Mouse (Mus musculus): Measurements from ENCODE around the gene Zfand6. TPM values are rescaled to one million over a fixed set of nuclear protein-coding genes. Genes with fewer than 3 reads are reported as not detected.

The Zfand6 gene
- 10 to 100 TPM; 84.2 to 97.6 TPM for total RNA-seq (2021)
- long read RNA-seq, experiment 1, transcript Zfand6-208 (7 exons, 2,955 nt): major isoform, 44 of 80 reads
- long read RNA-seq, experiment 1, transcript Zfand6-202 (7 exons, 1,538 nt): minor isoform, 17 of 80 reads
- long read RNA-seq, experiment 1, partial matches to known transcripts: 0 of 80 reads
- long read RNA-seq, experiment 1, other reads (novel, unspliced or antisense): 15 of 80 reads
- long read RNA-seq, experiment 2, transcript Zfand6-208 (7 exons, 2,955 nt): major isoform, 22 of 47 reads
- long read RNA-seq, experiment 2, transcript Zfand6-202 (7 exons, 1,538 nt): minor isoform, 9 of 47 reads
- long read RNA-seq, experiment 2, partial matches to known transcripts: 1 of 47 reads
- long read RNA-seq, experiment 2, other reads (novel, unspliced or antisense): 14 of 47 reads

- peak; percentile 97 to 99 for DNase-seq
Observed at GRCm38 (mm10) chr7:84689251-84690100, at the start of gene Zfand6. TSS of gene Zfand6 (minus strand) at chr7:84689959.

DNA sequence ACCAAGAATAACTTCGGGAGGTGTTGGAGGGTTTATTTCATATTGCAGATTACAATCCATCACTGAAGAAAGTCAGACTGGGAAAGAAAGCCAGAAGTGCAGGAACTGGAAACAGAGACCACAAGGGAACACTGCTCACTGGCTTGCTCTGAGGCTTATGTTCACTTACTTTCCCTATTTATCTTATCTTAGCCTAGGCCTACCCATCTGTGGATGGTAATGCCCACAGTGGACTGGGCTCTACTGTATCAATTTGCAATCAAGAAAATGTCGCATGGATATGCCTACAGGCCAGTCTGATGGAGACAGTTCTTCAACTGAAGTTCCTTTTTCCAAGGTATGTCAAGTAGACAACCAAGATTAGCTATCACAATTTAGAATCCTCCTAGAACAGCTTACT is 47.0 kb upstream of the Zfand6 start:
- DNase-seq: no peak

GRCm38 (mm10) chr7:84733038-84733437 is 43.3 kb upstream of the Zfand6 start:
- no peak for DNase-seq

- no peak for DNase-seq
Observed at GRCm38 (mm10) chr7:84732052-84732451, 42.3 kb upstream of the Zfand6 start.

DNA sequence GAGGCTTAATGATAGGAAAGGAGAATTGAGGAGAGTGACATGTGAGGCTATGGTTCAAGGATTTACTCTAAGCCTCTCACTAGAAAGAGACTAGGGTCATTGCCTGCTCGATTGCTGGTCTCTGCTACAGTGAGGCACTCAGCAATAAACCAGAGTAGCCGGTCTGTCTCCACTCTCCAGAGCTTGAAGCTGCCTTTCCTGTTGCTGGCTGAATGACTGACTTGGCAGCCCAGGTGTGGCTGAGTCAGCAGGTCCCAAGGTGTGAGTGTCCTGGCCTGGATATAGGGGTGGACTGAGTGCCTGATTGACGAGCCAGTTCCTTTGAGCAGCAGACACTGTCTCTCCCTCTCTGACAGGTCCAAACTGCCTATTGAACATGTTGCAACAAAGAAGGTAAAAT is 41.3 kb upstream of the Zfand6 start:
- DNase-seq: no peak

DNA sequence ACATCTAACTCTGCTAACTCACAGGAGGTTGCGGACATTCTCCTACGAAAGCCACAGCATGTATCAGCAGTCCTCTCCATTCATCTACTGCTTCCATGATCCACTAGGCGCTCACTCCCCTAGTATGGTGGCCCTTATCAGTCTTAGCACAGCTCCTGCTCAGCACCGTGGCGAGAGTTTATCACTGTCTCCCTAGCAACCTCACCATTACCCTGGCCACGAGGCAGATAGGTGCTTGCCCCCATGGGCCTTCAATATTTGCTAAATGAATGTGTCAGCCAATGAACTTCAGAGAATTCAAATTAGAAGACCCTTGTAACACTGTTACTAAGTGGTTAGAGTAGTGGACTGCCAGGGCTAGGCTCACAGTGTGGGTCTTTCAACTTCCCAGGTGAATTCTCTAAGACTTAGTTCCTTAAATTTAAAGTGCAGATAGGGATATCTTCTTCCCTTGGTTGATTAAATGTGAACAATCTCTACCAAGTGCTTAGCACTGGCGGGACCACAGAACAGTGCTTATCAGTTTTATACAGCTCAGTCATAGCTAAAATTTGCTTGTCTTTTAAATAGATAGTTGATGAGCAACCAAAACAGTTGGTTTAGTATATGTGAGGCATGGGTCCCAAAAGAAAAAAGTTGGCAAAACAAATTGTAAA is 33.2 kb upstream of the Zfand6 start:
- DNase-seq: no peak

DNA sequence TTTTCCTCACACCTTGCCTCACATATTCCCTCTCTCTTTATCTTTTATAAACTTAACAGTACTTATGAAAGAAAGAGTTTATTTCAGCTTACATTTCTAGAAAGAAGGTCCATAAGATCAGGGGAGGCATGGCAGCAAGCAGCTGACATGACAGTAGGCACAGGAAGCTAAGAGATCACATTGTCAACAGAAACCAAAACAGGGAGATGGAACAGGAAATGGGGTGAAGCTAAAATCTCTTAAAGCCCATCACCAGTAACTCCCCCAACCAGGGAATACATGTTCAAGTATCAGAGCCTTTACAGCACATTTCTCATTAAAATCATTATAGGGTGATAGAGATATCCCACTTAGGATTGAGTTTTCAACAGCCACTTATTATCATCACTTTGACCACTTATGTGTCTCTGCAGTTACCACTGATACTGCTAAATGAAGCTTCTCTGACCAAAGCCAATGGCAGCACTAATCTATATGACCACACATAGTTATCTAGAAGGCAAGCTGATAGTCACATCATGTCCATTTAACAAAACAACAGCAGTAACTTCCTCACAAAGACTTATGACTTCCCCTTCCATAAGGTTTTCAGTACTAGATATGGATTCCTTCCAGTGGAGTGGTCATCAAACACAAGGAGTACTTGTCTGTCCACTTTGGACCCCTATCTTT is 20.7 kb upstream of the Zfand6 start:
- no peak for DNase-seq

GRCm38 (mm10) chr7:84706877-84707276 is 17.1 kb upstream of the Zfand6 start:
- no peak for DNase-seq

DNA sequence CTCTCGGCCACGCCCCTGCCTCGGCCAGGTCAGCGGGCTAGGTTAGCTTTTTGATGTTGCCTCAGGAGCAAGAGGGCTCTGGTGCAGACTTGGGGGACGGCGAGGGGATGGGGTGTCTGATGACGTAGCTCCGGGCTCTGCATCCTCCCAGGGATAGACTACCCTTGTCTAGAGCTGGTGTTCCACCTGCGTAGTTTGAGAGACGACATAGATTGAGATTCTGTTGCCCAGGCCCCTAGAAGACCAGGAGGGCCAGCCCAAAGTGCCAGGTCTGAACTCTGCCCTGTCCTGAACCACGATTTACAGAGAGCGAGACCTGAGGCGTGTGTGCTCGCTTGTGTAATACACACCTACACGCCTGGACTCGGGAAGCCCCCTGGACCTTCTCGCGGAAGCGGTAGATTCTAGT is 346 bp upstream of the Zfand6 start:
- no peak for DNase-seq

GRCm38 (mm10) chr7:84687653-84688580 is 1.8 kb downstream of the Zfand6 start:
- peak; percentile 13 to 34 for DNase-seq

DNA sequence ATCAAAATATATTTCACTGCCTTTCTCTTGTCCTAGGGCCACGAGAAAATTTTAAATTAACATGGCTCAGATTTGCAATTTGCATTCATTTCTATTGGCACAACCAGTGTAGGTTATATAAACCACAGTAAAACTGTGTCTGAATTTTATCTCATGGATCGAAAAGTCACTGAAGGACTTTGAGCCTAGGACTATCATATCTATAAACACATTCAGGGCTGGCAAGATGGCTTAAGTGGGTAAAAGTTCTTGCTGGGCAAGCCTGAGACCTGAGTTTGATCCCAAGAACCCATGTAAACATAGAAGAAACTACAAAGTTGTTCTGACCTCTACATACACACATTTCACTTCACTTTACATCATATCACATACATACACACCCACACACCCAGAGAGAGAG is 3.4 kb downstream of the Zfand6 start:
- no peak for DNase-seq

DNA sequence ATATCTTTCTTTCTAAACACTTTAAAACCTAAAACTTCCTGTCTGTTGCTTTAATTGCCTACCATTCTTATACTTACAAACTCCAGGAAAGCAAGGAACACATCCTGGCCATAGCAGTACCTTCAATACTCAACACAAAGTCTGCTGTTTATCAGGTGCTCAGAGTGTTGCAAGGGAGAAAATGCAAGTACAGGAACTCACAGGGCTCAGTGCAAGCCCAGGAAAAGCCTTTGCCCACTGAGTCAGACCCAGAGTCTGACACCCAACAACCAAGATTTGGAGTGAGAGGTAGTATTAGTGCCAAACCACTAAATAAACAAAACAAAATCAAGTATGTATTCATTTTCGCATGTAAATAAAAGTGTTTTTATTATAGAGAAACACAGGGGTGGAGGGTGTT is 5.1 kb downstream of the Zfand6 start:
- DNase-seq: no peak

- no peak for DNase-seq
Observed at GRCm38 (mm10) chr7:84681558-84681957, 8.2 kb downstream of the Zfand6 start.

GRCm38 (mm10) chr7:84680931-84681330 is 8.8 kb downstream of the Zfand6 start:
- no peak for DNase-seq

DNA sequence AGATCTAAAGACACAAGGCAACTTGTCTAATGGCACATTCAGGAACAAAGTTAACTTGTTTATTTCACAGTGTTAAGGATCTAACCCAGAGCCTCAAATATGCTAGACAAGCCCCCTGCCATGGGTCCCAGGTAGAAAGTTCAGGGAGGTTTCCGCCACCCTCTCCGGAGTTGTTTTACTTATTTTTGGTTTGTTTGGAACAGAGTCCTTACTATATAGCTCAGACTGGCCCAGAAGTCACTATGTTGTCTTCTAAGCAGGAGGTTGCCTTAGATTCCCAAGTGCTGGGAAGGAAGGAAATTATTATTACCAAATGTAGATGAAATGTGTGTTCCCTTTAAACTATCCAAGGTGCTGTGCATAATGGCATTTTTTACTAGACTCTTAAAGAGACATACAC is 9.7 kb downstream of the Zfand6 start:
- no peak for DNase-seq

DNA sequence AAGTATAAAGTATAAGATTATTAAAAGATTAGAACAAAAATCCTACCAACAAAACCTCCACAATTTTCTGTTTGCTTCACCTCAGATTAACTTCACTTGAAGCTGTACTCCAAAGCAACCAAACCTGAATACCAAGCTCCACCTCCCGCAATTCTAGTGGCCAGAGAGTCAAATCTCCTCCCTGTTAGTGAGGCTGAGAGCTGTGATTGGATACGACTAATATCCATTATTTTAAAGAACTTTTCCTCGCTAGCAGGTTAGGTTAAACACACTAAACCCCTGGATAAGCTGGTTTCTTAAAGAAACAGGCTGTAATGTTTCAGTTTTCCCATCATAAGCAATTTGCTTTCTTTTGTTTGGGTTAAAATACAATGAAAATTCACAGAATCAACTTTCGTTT is 10.5 kb downstream of the Zfand6 start:
- peak; percentile 86 to 89 for DNase-seq

GRCm38 (mm10) chr7:84673103-84673502 is 16.7 kb downstream of the Zfand6 start:
- DNase-seq: no peak

GRCm38 (mm10) chr7:84669554-84670152 is 20.1 kb downstream of the Zfand6 start:
- no peak for DNase-seq

DNA sequence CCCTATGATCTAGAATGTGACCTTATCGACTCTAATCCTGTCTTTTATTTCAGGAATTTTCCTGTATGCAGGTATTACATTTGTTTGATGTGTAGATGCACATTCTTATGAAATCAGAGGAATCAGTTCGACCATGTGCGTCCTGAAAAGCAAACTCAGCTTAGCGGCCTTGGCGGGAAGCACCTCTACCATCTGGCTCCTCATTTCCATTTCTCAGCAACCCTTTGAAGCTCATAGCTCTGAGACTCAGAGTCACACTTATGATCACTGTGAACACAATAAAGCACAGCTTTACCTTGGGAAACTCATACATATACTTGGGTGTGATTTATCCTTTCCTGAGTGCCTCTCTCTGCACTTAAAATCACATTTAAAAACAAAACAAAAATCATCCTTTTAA is 21.8 kb downstream of the Zfand6 start:
- DNase-seq: no peak

DNA sequence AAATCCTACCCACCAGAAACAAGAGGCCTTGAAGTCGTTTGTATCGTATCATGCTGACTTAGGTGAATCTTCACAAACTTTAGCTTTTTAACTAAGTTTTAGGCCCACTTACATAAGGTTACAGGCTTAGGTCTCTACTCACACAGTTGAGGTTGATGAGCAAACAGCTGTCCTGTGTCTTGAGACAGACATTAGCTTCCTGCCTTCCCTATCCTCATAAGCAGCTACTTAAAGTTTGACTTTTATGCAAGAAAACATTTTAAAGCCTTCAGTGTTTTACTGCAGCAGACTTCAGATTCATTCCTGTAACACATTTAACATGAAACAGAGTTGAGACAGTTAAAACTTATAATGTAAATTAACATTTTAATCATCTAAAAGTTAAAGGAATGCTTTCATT is 37.0 kb downstream of the Zfand6 start:
- DNase-seq: no peak

- DNase-seq: no peak
Observed at GRCm38 (mm10) chr7:84651987-84652321, 37.8 kb downstream of the Zfand6 start.

All from heart, adult 18-20 months (tissue).